Mouse (Mus musculus) cortical plate, adult 2 months (tissue): ENCODE measurements around the gene Sart3. TPM values are rescaled to one million over a fixed set of nuclear protein-coding genes. Genes with fewer than 3 reads are reported as not detected.
"Not testable (repeated sequence)": the region's sequence is repeated elsewhere in the genome, so short reads cannot be mapped to it uniquely, and the experiment has no call there.

Experiments
- H3K27ac ChIP-seq: fragments of 200-500 bp; 2 replicates; pipeline ENCODE4 v1.5.1; 2012; ENCODE audit warnings: low read length, control low read depth, inconsistent platforms; ENCODE audit not compliant: insufficient read depth
- H3K4me1 ChIP-seq: fragments of 200-500 bp; 2 replicates; pipeline ENCODE4 v1.6.1; 2011; ENCODE audit warnings: low read length; ENCODE audit not compliant: control insufficient read depth, insufficient read depth
- H3K4me3 ChIP-seq: fragments of 200-500 bp; 2 replicates; pipeline ENCODE4 v1.5.1; 2011; ENCODE audit warnings: mild to moderate bottlenecking, low read length, control low read depth; ENCODE audit not compliant: insufficient read depth
- CTCF ChIP-seq: fragments of 200-500 bp; IDR thresholded peaks from 2 replicates; pipeline ENCODE4 v1.5.1; 2011; ENCODE audit warnings: mild to moderate bottlenecking, control low read depth, low read length; ENCODE audit not compliant: insufficient read depth; ENCODE audit errors: extremely low read depth
- POLR2A ChIP-seq: fragments of 200-500 bp; IDR thresholded peaks from 2 replicates; pipeline ENCODE4 v1.6.1; 2011; ENCODE audit warnings: mild to moderate bottlenecking, low read length, control low read depth; ENCODE audit not compliant: insufficient read depth; ENCODE audit errors: extremely low read depth
- polyA plus RNA-seq: library from polyadenylated mRNA; depleted of rRNA; stranded (reverse); fragments of >200 nt; gene quantifications from 2 replicates; pipeline ENCODE4 v1.2.3, GENCODE M21; 2012

Gene Sart3
- polyA plus RNA-seq, 1 experiment: 33.2 TPM

GRCm38 (mm10) chr5:113796401-113797148 lies 24.3 kb upstream of the Sart3 start:
- no peak overlapping the region; the same call in 1 of the 2 replicates for H3K4me3 ChIP-seq
- H3K4me1 ChIP-seq: no peaks in the 10 kb centered on the region
- no peak for TF ChIP-seq POLR2A
- no peak for TF ChIP-seq CTCF
- H3K27ac ChIP-seq: no peak overlapping the region

- Histone ChIP-seq H3K27ac (no peak overlapping the region), H3K4me3 (no peak overlapping the region), H3K4me1 (no peaks in the 10 kb centered on the region)
- TF ChIP-seq POLR2A: no peak
- no peak for TF ChIP-seq CTCF
Measured at GRCm38 (mm10) chr5:113791197-113792095, 19.1 kb upstream of the Sart3 start.

GRCm38 (mm10) chr5:113790453-113791196 lies 18.3 kb upstream of the Sart3 start:
- Histone ChIP-seq H3K4me1 (no peaks in the 10 kb centered on the region), H3K4me3 (no peak overlapping the region), H3K27ac (no peak overlapping the region)
- TF ChIP-seq CTCF (no peak), POLR2A (no peak)

- Histone ChIP-seq H3K4me1 (no peaks in the 10 kb centered on the region), H3K4me3 (no peak overlapping the region), H3K27ac (no peak overlapping the region)
- TF ChIP-seq POLR2A (no peak), CTCF (no peak)
Measured at GRCm38 (mm10) chr5:113789075-113789788, 16.9 kb upstream of the Sart3 start.

- TF ChIP-seq CTCF: no peak
- no peaks in the 10 kb centered on the region for H3K4me1 ChIP-seq
- H3K4me3 ChIP-seq: no peak overlapping the region
- H3K27ac ChIP-seq: no peak overlapping the region
Measured at GRCm38 (mm10) chr5:113788645-113789044, 16.3 kb upstream of the Sart3 start.

GRCm38 (mm10) chr5:113786985-113787384 lies 14.7 kb upstream of the Sart3 start:
- TF ChIP-seq POLR2A (no peak), CTCF (no peak)
- Histone ChIP-seq H3K4me3 (no peak overlapping the region), H3K4me1 (no peaks in the 10 kb centered on the region), H3K27ac (no peak overlapping the region)

- H3K4me1 ChIP-seq, H3K4me3 ChIP-seq: not testable (repeated sequence)
- 0 out of 2 replicates have a peak overlapping the region, but pooled peaks have one; percentile 33 for H3K27ac ChIP-seq
Measured at GRCm38 (mm10) chr5:113784104-113784503, 11.8 kb upstream of the Sart3 start.

- Histone ChIP-seq H3K27ac (no peak overlapping the region), H3K4me3 (no peak overlapping the region), H3K4me1 (no peaks in the 10 kb centered on the region)
- no peak for TF ChIP-seq POLR2A
- TF ChIP-seq CTCF: no peak
Measured at GRCm38 (mm10) chr5:113783581-113784001, 11.3 kb upstream of the Sart3 start.

GRCm38 (mm10) chr5:113782624-113783023 lies 10.3 kb upstream of the Sart3 start:
- no peak overlapping the region for H3K27ac ChIP-seq
- no peaks in the 10 kb centered on the region for H3K4me1 ChIP-seq
- H3K4me3 ChIP-seq: no peak overlapping the region
- TF ChIP-seq POLR2A: no peak
- TF ChIP-seq CTCF: no peak
